Mouse (Mus musculus): Measurements from ENCODE around the gene Angptl4. TPM values are rescaled to one million over a fixed set of nuclear protein-coding genes. Genes with fewer than 3 reads are reported as not detected.
A peak's percentile ranks its signal among the peaks of the same experiment; 100 is the strongest.

Gene Angptl4
- polyA plus RNA-seq, 1 experiment from 2014 or later = 35.4 TPM

GRCm38 (mm10) chr17:33799277-33799676 lies 17.6 kb upstream of the Angptl4 start:
- H3K9me3 ChIP-seq (ENCODE audit: low read depth, low read length) = no peaks in the 10 kb centered on the region
- no peaks in the 10 kb centered on the region for H3K36me3 ChIP-seq (ENCODE audit: insufficient read depth)
- no peak overlapping the region for H3K27ac ChIP-seq (ENCODE audit: low read depth)
- H3K4me2 ChIP-seq = no peak overlapping the region
- WGBS = 41% methylated on average over 1 of the region's 1 CpGs
- H3K9ac ChIP-seq = no peak overlapping the region
- no peaks in the 10 kb centered on the region for H3K4me1 ChIP-seq (ENCODE audit: insufficient read depth)
- H3K27me3 ChIP-seq (ENCODE audit: insufficient read depth, low read length) = no peaks in the 10 kb centered on the region
- DNase-seq (no peak), ATAC-seq (ENCODE audit: insufficient read depth) (no peak)
- H3K4me3 ChIP-seq (ENCODE audit: low read depth, low read length) = no peak overlapping the region
- TF ChIP-seq CTCF (IDR thresholded peaks at IDR 0.05; ENCODE audit: low read depth) = no peak

- 38% methylated on average over 3 of the region's 3 CpGs for WGBS
- Histone ChIP-seq H3K4me1 (ENCODE audit: insufficient read depth) (no peaks in the 10 kb centered on the region), H3K4me2 (no peak overlapping the region), H3K9me3 (ENCODE audit: low read depth, low read length) (no peaks in the 10 kb centered on the region), H3K4me3 (ENCODE audit: low read depth, low read length) (no peak overlapping the region), H3K9ac (no peak overlapping the region), H3K36me3 (ENCODE audit: insufficient read depth) (no peaks in the 10 kb centered on the region), H3K27me3 (ENCODE audit: insufficient read depth, low read length) (no peaks in the 10 kb centered on the region), H3K27ac (ENCODE audit: low read depth) (no peak overlapping the region)
- DNase-seq = peak; percentile 70
- TF ChIP-seq CTCF (IDR thresholded peaks at IDR 0.05; ENCODE audit: low read depth) = peak; percentile 48
- ATAC-seq (ENCODE audit: insufficient read depth) = no peak
Observed at GRCm38 (mm10) chr17:33798306-33798705, 16.7 kb upstream of the Angptl4 start.

DNA sequence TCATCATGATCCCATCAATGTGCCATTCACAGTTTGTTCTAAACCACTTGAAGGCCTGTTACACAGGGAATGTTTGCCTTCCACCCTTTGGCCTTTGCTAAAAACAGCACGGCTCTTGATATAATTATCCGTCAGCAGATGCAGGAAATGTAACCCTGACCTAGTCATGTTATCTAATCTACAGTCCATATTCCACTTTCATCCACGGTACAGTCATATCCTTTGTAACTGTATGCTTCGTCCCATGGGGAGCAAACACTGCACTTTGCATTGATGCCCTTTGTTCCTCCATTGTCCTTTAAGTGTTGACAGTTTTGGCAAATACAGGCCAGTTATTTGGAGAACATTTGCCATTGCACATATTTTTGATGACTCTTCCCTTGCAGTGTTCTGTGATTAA lies 7.1 kb upstream of the Angptl4 start:
- ATAC-seq (ENCODE audit: insufficient read depth) = no peak
- no peak overlapping the region for H3K4me3 ChIP-seq (ENCODE audit: low read depth, low read length)
- no peak overlapping the region for H3K4me2 ChIP-seq
- no peak for TF ChIP-seq CTCF (IDR thresholded peaks at IDR 0.05; ENCODE audit: low read depth)
- no peak overlapping the region for H3K27ac ChIP-seq (ENCODE audit: low read depth)
- H3K4me1 ChIP-seq (ENCODE audit: insufficient read depth) = no peaks in the 10 kb centered on the region
- H3K9me3 ChIP-seq (ENCODE audit: low read depth, low read length) = no peaks in the 10 kb centered on the region
- no peaks in the 10 kb centered on the region for H3K36me3 ChIP-seq (ENCODE audit: insufficient read depth)
- H3K27me3 ChIP-seq (ENCODE audit: insufficient read depth, low read length) = no peaks in the 10 kb centered on the region
- no peak for DNase-seq
- 24% methylated on average over 4 of the region's 4 CpGs for WGBS
- H3K9ac ChIP-seq = no peak overlapping the region

GRCm38 (mm10) chr17:33786375-33786774 lies 4.7 kb upstream of the Angptl4 start:
- WGBS = 83% methylated on average over 18 of the region's 18 CpGs
- no peak overlapping the region for H3K9ac ChIP-seq
- no peak overlapping the region for H3K4me2 ChIP-seq
- H3K36me3 ChIP-seq (ENCODE audit: insufficient read depth) = no peaks in the 10 kb centered on the region
- H3K27me3 ChIP-seq (ENCODE audit: insufficient read depth, low read length) = no peaks in the 10 kb centered on the region
- no peak overlapping the region for H3K4me3 ChIP-seq (ENCODE audit: low read depth, low read length)
- no peak for TF ChIP-seq CTCF (IDR thresholded peaks at IDR 0.05; ENCODE audit: low read depth)
- no peaks in the 10 kb centered on the region for H3K9me3 ChIP-seq (ENCODE audit: low read depth, low read length)
- no peak overlapping the region for H3K27ac ChIP-seq (ENCODE audit: low read depth)
- DNase-seq = no peak
- peaks cover 16% of the 10 kb centered on the region; the same call in 1 of the 2 replicates for H3K4me1 ChIP-seq (ENCODE audit: insufficient read depth)
- ATAC-seq (ENCODE audit: insufficient read depth) = no peak

GRCm38 (mm10) chr17:33784939-33785338 lies 3.3 kb upstream of the Angptl4 start:
- no peak for TF ChIP-seq CTCF (IDR thresholded peaks at IDR 0.05; ENCODE audit: low read depth)

GRCm38 (mm10) chr17:33783408-33783807 lies 1.8 kb upstream of the Angptl4 start:
- peaks cover 32% of the 10 kb centered on the region for H3K4me1 ChIP-seq (ENCODE audit: insufficient read depth)
- no peak for ATAC-seq (ENCODE audit: insufficient read depth)
- TF ChIP-seq CTCF (IDR thresholded peaks at IDR 0.05; ENCODE audit: low read depth) = no peak

More at GRCm38 (mm10) chr17:33784939-33785338, 3.3 kb upstream of the Angptl4 start:
- Histone ChIP-seq H3K4me3 (ENCODE audit: low read depth, low read length) (no peak overlapping the region), H3K9ac (no peak overlapping the region), H3K27ac (ENCODE audit: low read depth) (no peak overlapping the region), H3K4me1 (ENCODE audit: insufficient read depth) (peaks cover 28% of the 10 kb centered on the region; the same call in 1 of the 2 replicates), H3K27me3 (ENCODE audit: insufficient read depth, low read length) (no peaks in the 10 kb centered on the region), H3K36me3 (ENCODE audit: insufficient read depth) (no peaks in the 10 kb centered on the region), H3K9me3 (ENCODE audit: low read depth, low read length) (no peaks in the 10 kb centered on the region), H3K4me2 (no peak overlapping the region)
- no peak for ATAC-seq (ENCODE audit: insufficient read depth)
- DNase-seq = no peak
- WGBS = 78% methylated on average over 2 of the region's 2 CpGs

GRCm38 (mm10) chr17:33782067-33782466 lies 437 bp upstream of the Angptl4 start:
- WGBS = 27% methylated on average over 4 of the region's 4 CpGs
- DNase-seq (no peak), ATAC-seq (ENCODE audit: insufficient read depth) (no peak)
- H3K4me2 ChIP-seq = peak overlapping the region; percentile 76
- peak overlapping the region; percentile 50 for H3K9ac ChIP-seq
- H3K9me3 ChIP-seq (ENCODE audit: low read depth, low read length) = no peaks in the 10 kb centered on the region
- H3K36me3 ChIP-seq (ENCODE audit: insufficient read depth) = peaks cover 16% of the 10 kb centered on the region
- peak; percentile 42 for TF ChIP-seq CTCF (IDR thresholded peaks at IDR 0.05; ENCODE audit: low read depth)
- peaks cover 37% of the 10 kb centered on the region for H3K4me1 ChIP-seq (ENCODE audit: insufficient read depth)
- peak overlapping the region; percentile 52 for H3K4me3 ChIP-seq (ENCODE audit: low read depth, low read length)
- peak overlapping the region; percentile 88 for H3K27ac ChIP-seq (ENCODE audit: low read depth)
- no peaks in the 10 kb centered on the region for H3K27me3 ChIP-seq (ENCODE audit: insufficient read depth, low read length)

More at GRCm38 (mm10) chr17:33783408-33783807, 1.8 kb upstream of the Angptl4 start:
- Histone ChIP-seq H3K27ac (ENCODE audit: low read depth) (peak overlapping the region; percentile 73; the same call in 1 of the 2 replicates), H3K9me3 (ENCODE audit: low read depth, low read length) (no peaks in the 10 kb centered on the region), H3K27me3 (ENCODE audit: insufficient read depth, low read length) (no peaks in the 10 kb centered on the region), H3K4me2 (no peak overlapping the region), H3K36me3 (ENCODE audit: insufficient read depth) (peaks cover 3% of the 10 kb centered on the region; the same call in 1 of the 2 replicates), H3K9ac (no peak overlapping the region), H3K4me3 (ENCODE audit: low read depth, low read length) (no peak overlapping the region)
- peak; percentile 88 for DNase-seq
